Mouse (Mus musculus): ENCODE measurements at regions not wholly inside any gene's neighbourhood (a gene's known extent, or its start where the extent isn't known, plus 50 kb on each side); places are given as distances from the start of the nearest gene placed in this dataset.

GRCm38 (mm10) chr7:69946396-69946795 lies 420.1 kb downstream of the Nr2f2 start:
- no peak for TF ChIP-seq CTCF (IDR thresholded peaks at IDR 0.05; ENCODE audit: borderline replicate concordance, extremely low read depth, insufficient read depth, insufficient read length)
- TF ChIP-seq POLR2A (IDR thresholded peaks at IDR 0.05; ENCODE audit: borderline replicate concordance, extremely low read depth, insufficient read depth, insufficient read length, poor library complexity, severe bottlenecking): no peak
